In genomic region chr15:82206365-82207104, GRCm38 (mm10) we compare ENCODE assay signal across 10 mouse cellular contexts. TPM values are rescaled to one million over a fixed set of nuclear protein-coding genes. Genes with fewer than 3 reads are reported as not detected.
DNase-seq lines count a peak whose midpoint lies in the region; ATAC-seq and TF ChIP-seq lines count a peak whose summit lies in the region.
"Had no signal": no experiment of that assay in that cellular context is flagged by ENCODE, and none has a peak within 500 bp of the region (broad histone marks: within the 10 kb centered on the region; RNA-seq: fewer than 3 reads in every experiment).

No protein-coding gene starts in this region.

- intact Hi-C loops in heart, postnatal 25 days (cut with DNase I): no loop called here

- H3K36me3 ChIP-seq in forebrain, embryonic 14.5 days (ENCODE audit: control insufficient read depth, insufficient read depth, low read length): peaks cover 47% of the 10 kb centered on the region
- H3K36me3 ChIP-seq in liver, postnatal 0 days (replicated peaks; ENCODE audit: insufficient read depth, low read length): peaks cover 38% of the 10 kb centered on the region

- no peak for TF ChIP-seq CTCF in liver, postnatal 0 days (IDR thresholded peaks at IDR 0.05; ENCODE audit: low read depth)

- no peak overlapping the region for H3K4me2 ChIP-seq in forebrain, embryonic 14.5 days (ENCODE audit: low read length)
- no peak overlapping the region; the same call in none of the 2 replicates for H3K4me2 ChIP-seq in liver, postnatal 0 days (ENCODE audit: low read depth, low read length)

- peaks cover 44% of the 10 kb centered on the region for H3K27me3 ChIP-seq in forebrain, embryonic 14.5 days (replicated peaks; ENCODE audit: control insufficient read depth, insufficient read depth, low read length)
- peaks cover 23% of the 10 kb centered on the region for H3K27me3 ChIP-seq in liver, postnatal 0 days (ENCODE audit: insufficient read depth, low read length)

- no peak for TF ChIP-seq EP300 in liver, postnatal 0 days (IDR thresholded peaks at IDR 0.05; ENCODE audit: low read depth)

- ATAC-seq in frontal cortex, adult (ENCODE audit: low TSS enrichment): peak; percentile 42
- ATAC-seq in forebrain, embryonic 14.5 days: peak; percentile 86
- ATAC-seq in liver, postnatal 0 days: peak; percentile 54

- H3K9me3 ChIP-seq in forebrain, embryonic 14.5 days (replicated peaks; ENCODE audit: control insufficient read depth, low read length): no peaks in the 10 kb centered on the region
- no peaks in the 10 kb centered on the region for H3K9me3 ChIP-seq in liver, postnatal 0 days (ENCODE audit: low read length)
- H3K9me3 ChIP-seq: embryonic facial prominence, embryonic 12.5 days had no signal

- no peak overlapping the region for H3K9ac ChIP-seq in forebrain, embryonic 14.5 days (ENCODE audit: low read length)
- H3K9ac ChIP-seq in liver, postnatal 0 days (replicated peaks): no peak overlapping the region; the same call in 1 of the 2 replicates
- H3K9ac ChIP-seq: embryonic facial prominence, embryonic 12.5 days had no signal

- no peak overlapping the region for H3K27ac ChIP-seq in forebrain, embryonic 14.5 days (ENCODE audit: low read depth, low read length)
- H3K27ac ChIP-seq in liver, postnatal 0 days (ENCODE audit: low read depth): no peak overlapping the region
- H3K27ac ChIP-seq: embryonic facial prominence, embryonic 12.5 days had no signal

- H3K4me3 ChIP-seq in forebrain, embryonic 14.5 days (ENCODE audit: low read depth, low read length): no peak overlapping the region
- H3K4me3 ChIP-seq in liver, postnatal 0 days (ENCODE audit: low read depth, low read length): no peak overlapping the region
- H3K4me3 ChIP-seq: embryonic facial prominence, embryonic 12.5 days had no signal

- 48% methylated on average over 9 of the region's 9 CpGs for WGBS in forebrain, embryonic 14.5 days
- WGBS in liver, postnatal 0 days (ENCODE audit: insufficient replicate concordance): 62% methylated on average over 9 of the region's 9 CpGs

- DNase-seq in frontal cortex, postnatal 10 days (ENCODE audit: low spot score in 2 of 2): no peak
- peak; percentile 67 for DNase-seq in adrenal gland, postnatal 25 days
- peak; percentile 82 for DNase-seq in forebrain, embryonic 14.5 days (ENCODE audit: low spot score)
- peak; percentile 69 for DNase-seq in heart, postnatal 25 days (ENCODE audit: low spot score)
- no peak for DNase-seq in liver, postnatal 0 days
- DNase-seq in retina, postnatal 1 day: peak; percentile 81
- no peak for DNase-seq in thymus, postnatal 36 days

- H3K4me1 ChIP-seq in forebrain, embryonic 14.5 days (ENCODE audit: control insufficient read depth, insufficient read depth, low read length): peaks cover 15% of the 10 kb centered on the region
- peaks cover 6% of the 10 kb centered on the region for H3K4me1 ChIP-seq in liver, postnatal 0 days (ENCODE audit: insufficient read depth)

RNA-seq across cellular contexts. Expression of gene Shisa8, which starts 6.1 kb away (rescaled TPM):
- 0.24 and 0.48 TPM in 2 replicates for total RNA-seq in adrenal gland, postnatal 25 days (2021)
- polyA plus RNA-seq in forebrain, embryonic 14.5 days (2014; fragmentation: Nextera tagmentation; extraction: Ambion mirVana): 0.61 and 0.77 TPM in 2 replicates
- total RNA-seq in heart, postnatal 25 days (2021): under 1 TPM; 0.13 to 0.20 TPM
- polyA plus RNA-seq in liver, postnatal 0 days (2015; fragmentation: Nextera tagmentation; extraction: Ambion mirVana): 0.08 and 0.13 TPM in 2 replicates

RNA-seq across cellular contexts. Expression of gene Tnfrsf13c, which starts 17.6 kb away (rescaled TPM):
- 0.21 TPM in 1 of 2 replicates, not detected in the other for total RNA-seq in adrenal gland, postnatal 25 days (2021)
- 0.14 and 0.19 TPM in 2 replicates for polyA plus RNA-seq in forebrain, embryonic 14.5 days (2014; fragmentation: Nextera tagmentation; extraction: Ambion mirVana)
- under 1 TPM in 1 of 2 experiments, not detected in 1; 0.36 TPM for total RNA-seq in heart, postnatal 25 days (2021)
- 2.0 and 2.3 TPM in 2 replicates for polyA plus RNA-seq in liver, postnatal 0 days (2015; fragmentation: Nextera tagmentation; extraction: Ambion mirVana)

RNA-seq across cellular contexts. Expression of gene Cenpm, which starts 38.0 kb away (rescaled TPM):
- total RNA-seq in adrenal gland, postnatal 25 days (2021): 5.9 and 7.5 TPM in 2 replicates
- 42.4 and 63.9 TPM in 2 replicates for polyA plus RNA-seq in forebrain, embryonic 14.5 days (2014; fragmentation: Nextera tagmentation; extraction: Ambion mirVana)
- under 1 TPM; 0.36 to 0.78 TPM for total RNA-seq in heart, postnatal 25 days (2021)
- polyA plus RNA-seq in liver, postnatal 0 days (2015; fragmentation: Nextera tagmentation; extraction: Ambion mirVana): 27.8 and 30.7 TPM in 2 replicates

RNA-seq across cellular contexts. Expression of gene 1500009C09Rik, which starts 45.7 kb away (rescaled TPM):
- total RNA-seq in adrenal gland, postnatal 25 days (2021): 0.62 TPM in 1 of 2 replicates, not detected in the other
- polyA plus RNA-seq in forebrain, embryonic 14.5 days (2014; fragmentation: Nextera tagmentation; extraction: Ambion mirVana): 13.2 and 19.3 TPM in 2 replicates
- total RNA-seq in heart, postnatal 25 days (2021): not detected
- polyA plus RNA-seq in liver, postnatal 0 days (2015; fragmentation: Nextera tagmentation; extraction: Ambion mirVana): not detected in 2 replicates
- polyA plus RNA-seq: C2C12; embryonic facial prominence, embryonic 12.5 days had no signal

RNA-seq across cellular contexts. Expression of gene Srebf2, which starts 59.6 kb away (rescaled TPM):
- total RNA-seq in adrenal gland, postnatal 25 days (2021): 85.2 and 95.5 TPM in 2 replicates
- polyA plus RNA-seq in forebrain, embryonic 14.5 days (2014; fragmentation: Nextera tagmentation; extraction: Ambion mirVana): 99.6 and 139 TPM in 2 replicates
- 10 to 100 TPM; 20.5 to 21.8 TPM for total RNA-seq in heart, postnatal 25 days (2021)
- 30.3 and 33.6 TPM in 2 replicates for polyA plus RNA-seq in liver, postnatal 0 days (2015; fragmentation: Nextera tagmentation; extraction: Ambion mirVana)

Comparison
In these comparisons a context has a peak if more than half of its experiments do, and no peak if none do; other contexts are left out.
1. DNase-seq: peak in adrenal gland, postnatal 25 days (single experiment), forebrain, embryonic 14.5 days (single experiment), heart, postnatal 25 days (single experiment) and retina, postnatal 1 day (single experiment); none in frontal cortex, postnatal 10 days (0 of 2), liver, postnatal 0 days (single experiment) and thymus, postnatal 36 days (0 of 2).
2. Peak in every context shown above with its lines, with median percentiles within 50 percentile points of each other: ATAC-seq.